7 mouse cellular contexts compared by ENCODE assay signal in genomic region chr1:86703300-86703964, GRCm38 (mm10). TPM values are rescaled to one million over a fixed set of nuclear protein-coding genes. Genes with fewer than 3 reads are reported as not detected.
A peak's percentile ranks its signal among the peaks of the same experiment; 100 is the strongest.
DNase-seq lines count a peak whose midpoint lies in the region; ATAC-seq lines count a peak whose summit lies in the region.

Gene Dis3l2, plus strand, starts transcription at chr1:86703808.

- peak; percentile 92 for DNase-seq in adrenal gland, adult 2 months
- DNase-seq in embryo, embryonic 11.5 days (ENCODE audit: low read depth, low spot score), result peak; percentile 72
- peak; percentile 79 to 87 for DNase-seq in gastrocnemius, postnatal 4 days (ENCODE audit: low spot score in 2 of 2)
- peak; percentile 92 to 93 for DNase-seq in left cerebral cortex, postnatal 36 days (ENCODE audit: low spot score in 2 of 2)
- DNase-seq in midbrain, embryonic 11.5 days (ENCODE audit: low spot score, missing footprints), result peak; percentile 98
- peak; percentile 73 for DNase-seq in skeletal muscle tissue, adult 2 months (ENCODE audit: low read depth, low spot score)

- peak within 1 kb of the TSS; percentile 89 for H3K27ac ChIP-seq in intestine, embryonic 16.5 days (ENCODE audit: low read length)
- H3K27ac ChIP-seq in midbrain, embryonic 11.5 days (ENCODE audit: low read depth, low read length), result peak within 1 kb of the TSS; percentile 87

- H3K27me3 ChIP-seq in intestine, embryonic 16.5 days (replicated peaks; ENCODE audit: control insufficient read depth, insufficient read depth, low read length), result no peaks in the 10 kb centered on the region
- H3K27me3 ChIP-seq in midbrain, embryonic 11.5 days (ENCODE audit: control insufficient read depth, insufficient read depth, low read length), result no peaks in the 10 kb centered on the region

- ATAC-seq in intestine, embryonic 16.5 days, result peak; percentile 96
- ATAC-seq in midbrain, embryonic 11.5 days (ENCODE audit: low FRiP score), result peak; percentile 96

- H3K36me3 ChIP-seq in intestine, embryonic 16.5 days (ENCODE audit: control insufficient read depth, insufficient read depth, low read length), result no peaks in the 10 kb centered on the region; the same call in 1 of the 2 replicates
- no peaks in the 10 kb centered on the region for H3K36me3 ChIP-seq in midbrain, embryonic 11.5 days (ENCODE audit: control insufficient read depth, insufficient read depth, low read length)

- peak within 1 kb of the TSS; percentile 87 for H3K4me3 ChIP-seq in intestine, embryonic 16.5 days (ENCODE audit: low read length)
- peak within 1 kb of the TSS; percentile 93 for H3K4me3 ChIP-seq in midbrain, embryonic 11.5 days (ENCODE audit: low read depth, low read length)

- H3K4me1 ChIP-seq in intestine, embryonic 16.5 days (ENCODE audit: control insufficient read depth, insufficient read depth, low read length), result peaks cover 9% of the 10 kb centered on the region
- peaks cover 4% of the 10 kb centered on the region; the same call in 1 of the 2 replicates for H3K4me1 ChIP-seq in midbrain, embryonic 11.5 days (ENCODE audit: control insufficient read depth, insufficient read depth, low read length)

- peak within 1 kb of the TSS; percentile 94 for H3K9ac ChIP-seq in intestine, embryonic 16.5 days (ENCODE audit: low read depth, low read length)
- peak within 1 kb of the TSS; percentile 91 for H3K9ac ChIP-seq in midbrain, embryonic 11.5 days (ENCODE audit: low read length)

- H3K4me2 ChIP-seq in intestine, embryonic 16.5 days (ENCODE audit: low read depth, low read length), result peak within 1 kb of the TSS; percentile 92
- H3K4me2 ChIP-seq in midbrain, embryonic 11.5 days, result peak within 1 kb of the TSS; percentile 80

- H3K9me3 ChIP-seq in intestine, embryonic 16.5 days (ENCODE audit: control insufficient read depth, low read length), result no peaks in the 10 kb centered on the region
- H3K9me3 ChIP-seq in midbrain, embryonic 11.5 days (ENCODE audit: control insufficient read depth, low read length), result no peaks in the 10 kb centered on the region

- intact Hi-C loops in left cerebral cortex, postnatal 36 days (cut with DNase I), result no loop called here

- WGBS in intestine, embryonic 16.5 days, result 2% methylated on average over 52 of the region's 54 CpGs
- 3% methylated on average over 47 of the region's 54 CpGs for WGBS in midbrain, embryonic 11.5 days

RNA-seq across cellular contexts. Expression of gene Dis3l2, which starts in this region (rescaled TPM):
- 10 to 100 TPM; 14.8 to 14.9 TPM for total RNA-seq in adrenal gland, adult 2 months (2021)
- 8.4 and 11.2 TPM in 2 replicates for polyA plus RNA-seq in adrenal gland, adult 2 months (2012; rRNA removed)
- total RNA-seq in gastrocnemius, postnatal 4 days (2021), result 10 to 100 TPM; 21.0 to 22.4 TPM
- 19.0 and 19.1 TPM in 2 replicates for polyA plus RNA-seq in intestine, embryonic 16.5 days (2015; fragmentation: Nextera tagmentation; extraction: Ambion mirVana)
- total RNA-seq in left cerebral cortex, postnatal 36 days (2021), result 10 to 100 TPM; 27.2 to 28.4 TPM
- polyA plus RNA-seq in midbrain, embryonic 11.5 days (2014; fragmentation: Nextera tagmentation; extraction: Ambion mirVana), result 31.9 and 34.3 TPM in 2 replicates

Comparison
In these comparisons a context has a peak if more than half of its experiments do, and no peak if none do; other contexts are left out.
1. Peak in every context shown above with its lines: DNase-seq, ATAC-seq, H3K4me3 ChIP-seq and H3K27ac ChIP-seq.